Mouse (Mus musculus) heart, adult 9 months (tissue): ENCODE results near the gene Endou.
A peak's percentile ranks its signal among the peaks of the same experiment; 100 is the strongest.

Experiments used
- DNase-seq, 2 experiments: peaks; one replicate each; pipeline ENCODE4 v3.0.0; 2022; ENCODE audit warnings: low spot score in 2 of 2

The Endou gene

DNA sequence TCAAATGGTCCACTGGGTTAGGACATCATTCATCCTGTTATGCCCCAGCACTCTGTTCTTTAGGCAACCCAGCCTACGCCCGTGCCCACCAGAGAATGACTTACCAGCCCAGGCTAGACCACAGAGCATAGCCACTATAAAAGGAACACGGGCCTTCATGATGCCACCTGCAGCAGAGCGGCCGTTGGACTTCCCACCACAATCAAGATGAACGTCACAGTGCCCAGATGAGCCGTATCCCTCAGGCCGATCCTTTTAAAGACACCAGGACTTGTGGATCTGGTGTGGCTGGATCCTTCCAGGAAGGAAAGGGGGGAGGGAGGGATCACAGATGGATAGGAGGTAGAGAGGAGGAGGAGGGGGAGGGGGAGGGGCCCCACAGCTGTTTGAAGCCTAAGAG lies at the start of gene Endou:
Gene Endou (minus strand): TSS at position 229 of the 400 bp plus-strand sequence.
- no peak for DNase-seq

DNA sequence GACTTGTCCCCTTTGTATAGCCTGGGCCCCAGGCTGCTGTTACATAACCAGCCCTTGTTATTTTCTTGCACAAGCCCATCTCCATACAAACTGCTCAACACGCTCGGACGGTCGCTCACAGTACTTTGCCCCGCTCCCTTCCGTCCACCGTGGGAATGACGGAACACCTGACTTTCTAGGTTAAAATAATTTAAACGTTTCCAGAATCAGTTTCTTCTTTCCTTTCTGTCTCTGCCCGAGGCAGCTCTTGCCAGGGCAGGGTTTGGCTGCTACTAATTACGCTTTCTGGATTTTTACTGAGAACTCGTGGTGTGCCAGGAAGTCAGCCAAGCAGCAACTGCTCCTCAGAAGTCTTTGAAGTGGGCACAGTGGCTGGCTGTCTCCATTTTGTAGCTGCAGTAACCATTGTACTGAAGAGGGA lies 49.5 kb upstream of the Endou start:
- DNase-seq, result no peak

DNA sequence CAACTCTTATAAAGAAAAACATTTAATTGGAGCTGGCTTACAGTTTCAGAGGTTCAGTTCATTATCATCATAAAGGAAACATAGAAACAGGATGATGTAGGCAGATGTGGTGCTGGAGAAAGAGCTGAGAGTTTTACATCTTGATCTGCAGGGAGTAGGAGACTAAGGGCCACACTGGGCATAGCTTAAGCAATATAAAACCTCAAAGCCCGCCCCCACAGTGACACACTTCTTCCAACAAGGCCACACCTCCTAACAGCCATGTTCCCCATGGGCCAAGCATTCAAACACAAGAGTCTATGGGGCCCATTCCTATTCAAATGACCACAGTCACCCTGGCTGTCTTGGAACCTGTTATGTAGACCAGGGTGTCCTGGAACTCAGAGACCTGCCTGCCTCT lies 48.4 kb upstream of the Endou start:
- DNase-seq, result no peak

DNA sequence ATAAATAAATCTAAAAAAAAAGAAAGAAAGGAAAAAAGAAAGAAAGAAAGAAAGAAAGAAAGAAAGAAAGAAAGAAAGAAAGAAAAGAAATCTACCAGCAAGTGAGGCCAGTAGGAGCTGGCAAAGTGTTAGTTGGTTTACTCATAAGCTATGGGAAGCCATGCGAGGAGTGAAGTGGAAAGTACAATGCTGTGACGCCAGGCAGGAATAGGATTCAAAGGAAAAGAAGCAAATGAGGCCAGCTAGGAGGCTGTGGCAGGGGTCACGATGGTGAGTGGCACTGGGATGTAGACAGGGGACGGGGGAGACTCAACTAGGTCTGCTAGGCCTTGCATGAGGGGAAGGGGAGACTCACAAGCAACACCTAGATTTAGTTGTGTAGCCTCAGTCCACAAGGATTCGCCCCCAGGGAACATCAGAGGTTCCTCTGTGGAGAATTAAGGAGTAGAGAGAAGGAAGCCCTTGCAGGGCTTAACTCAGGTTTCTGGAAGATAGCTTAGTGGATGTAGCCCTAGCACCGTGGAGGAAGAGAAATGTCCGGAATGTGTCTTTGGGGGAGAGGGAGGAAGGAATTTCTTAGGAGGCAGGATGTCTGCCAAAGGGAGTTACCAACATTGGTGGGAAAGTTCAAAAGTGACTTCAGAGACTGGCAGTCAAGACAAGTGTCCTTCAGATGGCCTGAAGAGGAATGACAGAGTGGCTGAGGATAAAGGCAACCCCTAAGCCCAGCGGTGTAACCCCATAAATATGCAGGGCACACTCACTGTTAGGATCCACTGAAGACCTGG lies 47.4 kb upstream of the Endou start, which contains the start of gene Slc48a1:
Gene Slc48a1 (plus strand): TSS at position 210 of the 788 bp plus-strand sequence.
- DNase-seq, result no peak

DNA sequence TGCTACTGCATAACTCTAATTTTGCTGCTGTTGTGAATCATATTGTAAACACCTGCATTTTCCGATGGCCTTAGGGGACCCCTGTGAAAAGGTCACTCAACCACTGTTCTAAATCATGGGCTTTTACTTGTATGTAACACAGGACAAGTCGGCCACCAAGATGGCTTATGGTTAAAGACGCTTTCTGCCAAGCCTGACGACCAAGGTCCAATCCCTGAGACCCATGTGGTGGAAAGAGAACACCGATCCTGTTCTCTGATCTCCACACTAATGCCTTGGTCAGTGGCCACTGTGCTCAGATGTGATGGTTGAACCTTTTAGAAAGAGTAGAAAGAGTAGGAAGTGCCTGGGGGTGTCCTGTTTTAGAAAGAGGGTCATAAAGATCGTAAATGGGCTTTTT lies 45.8 kb upstream of the Endou start:
- no peak for DNase-seq

DNA sequence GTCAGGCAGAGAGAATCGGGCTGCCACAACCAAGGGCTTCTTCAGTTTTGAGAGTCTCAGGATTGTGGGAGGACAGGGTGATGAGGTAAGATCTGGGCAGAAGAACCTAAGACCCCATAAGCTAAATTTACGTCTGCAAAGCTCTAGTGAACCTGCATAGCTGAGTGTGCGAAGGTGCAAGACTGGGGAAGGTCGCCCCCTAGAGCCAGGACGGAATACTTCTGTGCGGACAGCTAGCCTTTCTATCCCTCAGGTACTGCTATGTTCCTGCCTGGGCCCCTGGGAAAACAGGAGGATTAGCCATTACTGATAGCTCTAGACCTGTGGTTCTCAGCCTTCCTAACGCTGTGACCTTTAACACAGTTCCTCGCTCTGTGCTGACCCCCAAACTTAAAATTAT lies 45.4 kb upstream of the Endou start:
- DNase-seq, result peak in 1 of 2 experiments; percentile 64

DNA sequence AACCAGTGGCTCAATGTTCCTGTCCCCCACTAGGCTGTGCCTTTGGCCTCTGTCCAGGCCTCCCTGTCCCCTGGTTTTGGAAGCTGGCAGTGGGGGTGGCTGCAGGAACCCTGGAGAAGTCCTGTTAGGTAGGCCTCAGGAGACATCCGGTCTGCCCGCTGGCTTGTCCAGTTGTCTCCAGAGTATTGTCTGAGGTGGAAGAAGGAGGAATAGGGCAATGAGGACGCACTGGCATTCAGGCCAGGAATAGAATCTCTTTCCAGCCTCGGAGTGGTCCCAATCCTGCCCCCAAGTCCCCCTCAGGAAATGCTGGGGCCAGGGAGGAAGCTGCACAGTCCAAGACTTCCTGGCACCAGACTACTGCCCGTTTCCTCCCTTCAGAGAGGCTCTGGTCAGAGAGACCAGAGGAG lies 42.8 kb upstream of the Endou start:
- DNase-seq, result peak in 1 of 2 experiments; percentile 58

DNA sequence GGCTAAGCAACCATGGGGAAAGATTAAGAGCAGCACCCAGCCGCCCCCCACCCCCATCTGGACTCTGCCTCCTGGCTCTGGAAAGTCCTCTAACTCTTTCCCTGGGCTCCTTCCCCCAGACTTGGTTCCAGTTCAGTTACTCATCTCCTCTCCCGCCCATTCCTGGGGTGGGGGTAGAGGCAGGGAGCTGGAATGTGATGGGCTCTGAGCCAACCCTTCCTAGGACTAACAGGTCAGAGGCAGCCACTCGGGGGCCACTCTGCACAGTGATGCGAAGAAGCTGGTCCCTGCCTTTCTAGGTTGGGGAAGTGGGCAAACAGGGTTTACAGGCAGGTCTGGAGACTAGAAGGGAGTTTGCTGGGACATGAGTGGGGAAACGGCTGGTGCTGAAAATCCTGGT lies 42.0 kb upstream of the Endou start:
- DNase-seq, result peak; percentile 73 to 80

DNA sequence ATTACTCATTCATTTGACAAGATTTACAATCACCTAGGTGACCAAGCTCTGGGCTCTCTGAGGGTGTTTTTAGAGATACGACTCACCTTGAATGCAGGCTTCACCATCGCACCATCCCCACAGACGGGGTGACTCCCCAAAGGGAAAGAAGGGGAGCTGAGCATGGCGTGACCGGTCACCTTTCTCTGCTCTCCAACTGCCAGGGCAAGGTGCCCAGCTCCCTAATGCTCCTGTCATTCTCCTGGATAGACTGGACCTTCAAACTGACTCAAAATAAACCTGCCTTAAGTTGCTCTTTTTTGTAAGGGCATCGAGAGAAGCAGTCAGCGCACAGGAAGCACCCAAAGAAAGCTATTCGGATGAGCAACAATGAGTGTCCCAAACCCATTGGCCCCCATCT lies 39.1 kb upstream of the Endou start:
- no peak for DNase-seq

DNA sequence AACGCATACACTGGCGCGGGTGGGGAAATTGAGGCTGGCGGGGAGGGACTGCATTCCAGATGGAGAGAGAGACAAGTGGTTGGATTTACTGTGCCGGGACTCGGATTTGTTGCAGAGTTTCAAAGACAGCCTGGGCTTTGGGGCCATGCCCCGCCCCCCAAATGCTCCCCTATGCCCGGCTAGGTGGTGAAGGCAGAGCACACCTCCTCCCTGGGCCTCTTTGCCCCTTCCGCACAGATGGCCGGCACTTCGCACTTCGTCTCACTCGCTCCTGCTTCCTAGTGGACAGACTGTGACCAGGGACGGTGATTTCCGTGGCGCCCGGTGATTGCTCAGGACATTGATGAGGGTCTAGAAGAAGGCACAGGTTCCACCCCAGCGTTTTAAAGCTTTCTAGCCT lies 37.1 kb upstream of the Endou start:
- DNase-seq, result no peak

DNA sequence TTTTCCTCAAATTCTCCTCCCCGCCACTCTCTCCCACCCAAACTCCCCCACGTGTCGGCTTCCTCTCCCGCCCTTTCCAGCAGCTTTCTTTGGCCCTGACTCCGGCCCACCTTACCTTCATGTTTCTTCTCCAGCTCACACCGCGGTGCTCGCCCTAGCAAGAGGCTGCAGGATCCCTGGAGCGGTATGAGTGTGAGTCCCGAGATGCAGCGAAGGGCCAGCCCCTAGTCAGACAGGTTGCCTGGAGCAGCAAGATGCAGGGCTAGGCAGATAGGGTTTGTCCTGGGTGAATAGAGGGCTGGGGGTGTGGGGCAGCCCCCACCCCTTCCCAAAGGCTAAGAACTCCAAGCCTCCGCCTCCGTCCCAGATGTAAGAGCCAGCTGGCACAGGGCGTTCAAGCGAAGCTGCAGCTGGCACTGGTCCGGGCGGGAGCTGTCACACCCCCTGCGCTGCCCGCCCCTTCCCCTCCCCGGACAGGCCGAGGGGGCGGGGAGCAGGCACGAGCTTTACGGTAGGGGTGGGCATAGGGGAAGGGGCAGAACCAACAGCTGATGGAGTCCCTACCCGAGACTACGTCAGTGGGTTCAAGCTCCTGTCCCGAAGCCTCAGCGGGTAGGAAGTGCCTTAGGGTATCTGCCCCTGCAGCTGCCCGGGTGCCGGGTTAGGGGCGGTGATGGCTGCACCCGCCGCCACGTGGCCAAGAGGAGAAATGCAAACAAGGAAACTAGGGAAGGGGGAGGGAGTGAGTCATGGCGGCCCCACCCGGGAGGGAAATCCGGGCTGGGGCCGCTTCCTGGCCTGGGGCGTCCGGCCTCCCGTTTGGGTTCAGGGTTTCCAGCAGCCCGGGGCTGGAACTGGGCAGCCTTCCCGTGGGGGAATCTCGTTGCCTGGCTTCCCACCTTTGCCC lies 36.4 kb upstream of the Endou start, which contains the start of gene Rapgef3:
Gene Rapgef3 (minus strand): TSS at position 693 of the 907 bp plus-strand sequence.
- peak; percentile 91 to 93 for DNase-seq

DNA sequence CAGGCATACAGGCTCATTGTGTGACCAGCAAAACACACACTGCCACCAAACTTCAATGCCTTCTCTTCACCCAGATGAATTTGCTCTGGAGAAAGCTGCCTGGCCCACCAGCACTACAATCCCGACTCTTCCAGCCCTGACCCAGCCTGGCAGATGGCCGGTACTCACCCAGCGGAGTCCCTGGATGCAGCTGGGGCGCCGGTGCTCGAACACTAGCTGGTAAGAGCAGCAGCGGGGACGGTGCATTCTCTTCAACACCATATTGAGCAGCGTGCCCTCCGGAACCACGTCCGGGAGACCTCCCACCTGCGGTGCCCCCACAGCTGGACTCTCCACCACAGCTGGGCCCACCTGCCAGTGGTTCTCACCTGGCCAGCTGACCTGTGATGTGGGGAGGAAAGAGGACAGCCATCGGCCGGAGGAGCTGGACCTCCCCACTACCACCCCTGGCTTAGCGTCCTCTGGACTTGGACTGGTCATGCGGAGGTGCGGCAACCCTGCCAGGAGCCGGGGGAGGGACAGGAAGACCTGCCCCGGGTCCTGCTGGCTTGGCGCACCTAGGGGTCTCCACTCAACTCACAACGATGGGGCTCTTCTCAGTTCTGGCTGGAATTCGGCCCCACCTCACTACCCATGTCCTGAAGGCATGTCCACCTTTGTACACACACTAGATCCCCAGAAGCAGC lies 35.6 kb upstream of the Endou start:
- peak in 1 of 2 experiments; percentile 58 for DNase-seq

DNA sequence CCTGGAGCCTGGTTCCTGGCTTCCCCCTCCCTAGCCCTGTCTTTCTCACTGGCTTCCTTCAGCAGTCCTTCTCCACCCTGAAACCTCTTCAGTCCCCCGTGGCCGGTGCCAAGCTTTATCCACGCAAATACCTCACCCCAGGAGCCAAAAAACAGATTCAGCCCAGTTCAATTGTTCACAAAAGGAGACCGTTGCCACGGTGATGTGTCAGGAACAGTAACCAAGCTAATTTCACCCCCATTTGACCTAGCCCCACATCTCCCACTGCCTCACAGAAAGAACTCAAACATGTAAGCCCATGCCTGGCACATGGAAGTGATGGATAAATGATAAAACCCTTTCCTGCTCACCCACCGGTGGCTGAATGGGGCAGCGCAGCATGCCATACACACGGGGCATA lies 35.1 kb upstream of the Endou start:
- DNase-seq, result peak in 1 of 2 experiments; percentile 39

DNA sequence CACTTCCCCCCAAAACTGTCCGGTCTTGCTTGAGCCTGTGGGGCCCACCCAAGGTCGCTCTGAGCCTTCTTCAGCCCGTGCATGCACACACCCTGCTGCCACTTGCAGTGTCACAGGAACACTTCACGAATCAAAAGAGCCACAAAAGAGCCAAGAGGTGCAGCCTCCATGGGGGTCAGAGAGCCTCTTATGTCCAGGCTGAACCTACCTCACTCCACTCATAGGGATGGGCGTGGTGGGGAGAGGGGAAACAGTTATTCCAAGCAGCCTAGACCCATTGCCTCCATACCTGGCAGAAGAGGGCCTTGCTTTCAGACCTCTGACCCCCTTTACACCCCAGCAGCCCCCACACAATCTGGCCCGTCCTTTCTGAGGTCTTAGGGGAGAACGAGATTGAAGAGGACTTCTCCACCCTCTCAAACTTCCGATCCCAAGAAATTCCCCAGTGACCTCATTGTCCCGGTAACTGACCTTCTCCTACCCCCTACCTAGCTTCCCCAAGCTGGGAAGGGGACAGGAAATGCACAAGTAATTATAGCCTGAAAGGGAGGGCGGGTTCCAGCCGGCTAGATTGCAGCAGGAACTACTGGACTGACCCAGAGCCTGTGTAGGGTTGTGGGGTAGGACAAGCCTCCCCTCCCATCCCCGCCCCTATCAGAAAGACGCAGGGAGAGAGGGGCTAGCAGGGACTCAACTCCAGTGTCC lies 34.1 kb upstream of the Endou start:
- peak; percentile 55 to 78 for DNase-seq

DNA sequence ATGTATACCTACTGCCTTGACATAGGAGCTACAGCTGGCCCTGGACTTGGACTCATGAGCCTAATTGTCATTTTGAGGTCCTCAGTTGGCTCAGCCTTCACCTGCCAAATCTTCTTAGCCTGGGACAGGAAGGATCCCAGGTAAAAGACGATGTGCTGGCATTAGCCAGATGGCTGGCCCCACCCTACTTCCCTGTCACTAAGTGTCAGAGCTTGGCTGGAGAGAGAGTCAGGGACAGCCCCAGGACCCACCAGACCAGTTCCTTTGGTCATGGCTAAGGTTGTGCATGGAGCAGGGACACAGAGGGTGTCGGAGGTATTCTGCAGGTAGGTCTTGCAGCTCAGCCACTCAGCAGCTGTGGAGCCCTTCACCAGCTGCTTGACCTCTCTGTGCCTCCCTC lies 33.4 kb upstream of the Endou start:
- no peak for DNase-seq

DNA sequence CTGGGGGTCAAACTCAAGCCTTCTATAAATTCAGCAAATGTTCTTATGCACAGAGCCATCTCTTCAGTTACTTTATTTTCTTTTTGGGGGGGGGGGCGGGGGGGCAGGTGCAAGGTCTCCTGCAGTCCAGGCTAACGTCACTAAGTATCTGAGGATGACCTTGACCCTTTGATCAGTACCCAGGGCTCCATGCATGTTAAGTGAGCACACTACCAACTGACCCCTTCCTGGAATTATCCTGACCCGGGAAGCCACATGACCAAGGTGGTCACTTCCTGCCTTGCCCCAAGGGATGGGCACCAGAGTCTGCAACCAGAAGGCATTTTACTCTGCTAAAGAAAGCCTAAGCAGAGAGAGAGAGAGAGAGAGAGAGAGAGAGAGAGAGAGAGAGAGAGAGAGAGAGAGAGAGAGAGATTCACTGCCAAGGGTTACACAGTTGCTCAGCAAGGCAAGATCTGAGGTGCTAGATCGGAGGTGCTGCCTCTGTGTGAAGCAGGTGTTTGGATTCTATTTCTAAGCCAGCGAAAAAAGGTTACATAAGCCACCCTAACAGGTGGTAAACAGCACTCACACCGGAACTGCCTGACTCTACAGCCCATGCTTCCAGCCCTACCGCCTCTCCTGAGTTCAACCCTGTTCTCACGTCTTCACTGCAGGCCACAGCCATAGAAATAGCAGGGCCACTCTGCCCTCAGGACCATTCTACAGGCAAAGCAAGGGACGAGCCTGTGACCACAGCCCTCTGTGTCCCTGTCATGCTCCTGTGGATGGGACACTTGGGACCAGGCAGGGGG lies 32.3 kb upstream of the Endou start:
- no peak for DNase-seq

DNA sequence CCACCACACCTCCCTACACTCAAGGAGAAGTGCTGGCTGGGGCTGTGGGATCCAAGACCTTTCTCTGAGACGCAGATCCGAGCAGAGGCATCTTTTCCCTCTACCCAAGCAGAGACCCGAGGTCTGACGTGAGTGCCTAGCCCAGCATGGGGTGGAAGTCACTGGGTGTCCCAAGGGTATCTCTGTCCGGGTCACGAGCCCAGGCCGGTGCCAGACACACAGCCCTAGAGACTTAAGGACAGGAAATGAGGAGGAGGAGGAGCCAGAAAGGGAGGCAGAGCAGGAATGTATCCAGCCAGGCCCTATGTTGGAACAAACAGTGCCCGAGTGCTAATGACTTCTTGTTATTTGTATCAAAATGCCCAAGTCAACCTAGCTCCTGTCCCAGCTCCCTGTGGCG lies 31.6 kb upstream of the Endou start:
- peak; percentile 83 to 84 for DNase-seq

DNA sequence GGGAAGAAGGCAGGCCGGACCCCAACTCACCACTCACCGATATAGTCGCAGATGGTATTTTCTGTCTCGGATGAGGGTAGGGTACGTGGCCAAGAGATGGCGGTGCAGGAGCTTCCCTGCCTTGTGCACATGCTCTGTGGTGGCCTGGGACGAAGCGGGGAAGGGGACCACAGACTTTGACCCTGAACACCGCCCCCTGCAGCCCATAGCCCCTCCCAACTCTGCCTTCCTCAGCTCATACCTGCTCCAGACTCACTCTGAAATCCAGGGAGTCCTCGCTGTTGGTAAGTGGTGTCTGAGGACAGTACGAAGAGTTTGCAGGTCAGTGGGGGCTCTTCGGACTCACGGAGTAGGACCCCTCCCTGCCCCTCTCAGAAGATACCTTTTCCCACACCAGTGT lies 30.3 kb upstream of the Endou start:
- no peak for DNase-seq

DNA sequence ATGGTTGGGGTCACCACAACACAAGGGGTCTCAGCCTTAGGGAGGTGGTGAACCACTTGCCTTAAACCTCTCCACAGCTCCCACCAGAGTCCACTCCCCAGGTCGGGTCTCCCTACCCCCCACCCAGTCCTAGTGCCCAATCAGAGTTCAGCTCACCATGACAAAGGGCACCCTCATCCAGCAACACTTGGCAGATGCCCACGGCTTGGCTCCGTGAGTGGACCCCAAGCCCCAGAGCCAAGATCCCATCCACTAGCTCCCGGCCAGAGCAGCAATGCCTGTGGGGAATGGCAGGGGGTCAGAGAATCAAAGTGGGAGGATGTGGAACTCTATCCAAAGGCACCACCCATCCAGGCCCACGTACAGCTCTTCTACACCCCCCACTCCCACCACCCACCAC lies 29.8 kb upstream of the Endou start:
- no peak for DNase-seq

DNA sequence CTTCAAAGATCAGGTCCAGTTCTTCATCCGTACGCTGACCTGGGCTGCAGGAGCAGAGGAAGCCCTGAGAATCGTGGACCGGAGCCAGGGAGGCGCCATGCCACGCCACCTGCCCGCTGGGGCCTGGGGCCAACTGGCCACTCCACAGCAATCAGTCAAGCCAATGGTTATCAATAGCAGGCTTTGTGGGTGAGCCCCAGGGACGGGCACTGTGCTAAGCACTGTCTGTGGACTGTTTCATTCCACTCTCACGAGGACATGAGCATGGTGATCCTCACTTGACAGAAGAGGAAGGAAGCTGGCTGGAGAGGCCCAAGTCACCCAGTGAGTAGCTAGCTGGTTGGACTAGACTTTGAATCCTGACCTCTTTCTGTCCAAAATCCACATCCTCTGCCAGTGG lies 28.9 kb upstream of the Endou start:
- no peak for DNase-seq

DNA sequence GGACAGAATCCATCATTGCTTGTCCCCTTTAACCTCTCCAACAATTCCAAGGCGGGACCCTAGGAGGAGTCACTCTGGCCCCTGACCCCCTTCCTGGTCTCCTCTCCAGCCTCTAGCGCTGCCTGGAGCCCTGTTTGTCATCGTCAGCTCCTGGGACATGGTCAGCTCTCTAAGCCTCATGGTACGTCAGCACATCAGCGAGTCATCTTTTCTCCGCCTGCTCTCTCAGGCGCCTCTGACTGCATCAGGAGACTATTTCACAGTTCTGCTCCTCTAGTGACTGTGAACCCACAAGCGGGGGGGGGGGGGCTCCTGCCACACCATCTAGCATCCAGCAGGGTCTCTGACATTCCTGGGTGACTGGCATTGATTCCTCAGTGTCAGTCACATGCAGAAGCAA lies 24.2 kb upstream of the Endou start:
- DNase-seq, result no peak
